Mouse (Mus musculus) spleen, adult 18-20 months (tissue): ENCODE measurements around the gene Slc22a18.
A peak's percentile ranks its signal among the peaks of the same experiment; 100 is the strongest.

Experiments
- DNase-seq, 2 experiments: peaks; one replicate each; pipeline ENCODE4 v3.0.0; 2022; ENCODE audit warnings: mixed read lengths in 2 of 2

The Slc22a18 gene

DNA sequence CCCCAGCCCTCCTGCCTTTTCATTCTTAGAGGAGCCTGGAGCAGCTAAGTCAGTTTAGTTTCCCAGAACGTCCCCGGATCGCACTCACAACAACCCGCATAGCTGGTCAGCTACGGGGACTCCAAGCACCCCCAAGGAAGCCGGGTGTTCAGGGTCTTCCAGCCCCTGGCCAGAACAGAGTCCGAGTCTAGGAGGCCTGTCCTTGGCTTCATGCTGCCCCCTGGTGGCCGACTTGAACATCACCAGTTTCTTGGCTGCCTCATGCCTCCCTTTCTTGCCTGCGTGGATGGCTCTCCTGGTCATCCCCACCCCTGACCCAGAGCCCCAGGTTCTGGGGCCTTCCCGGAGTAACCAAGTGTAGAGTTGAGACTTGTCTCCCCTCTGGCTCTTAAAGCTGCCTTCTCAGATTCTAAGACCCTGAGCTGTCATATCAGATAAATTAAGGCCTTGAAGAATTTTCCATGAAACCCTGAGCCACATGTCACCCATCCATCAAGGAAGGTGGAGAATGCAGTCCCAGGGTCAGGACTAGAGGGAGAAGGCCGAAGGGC is 9.6 kb upstream of the Slc22a18 start:
- DNase-seq = peak; percentile 45 to 76

DNA sequence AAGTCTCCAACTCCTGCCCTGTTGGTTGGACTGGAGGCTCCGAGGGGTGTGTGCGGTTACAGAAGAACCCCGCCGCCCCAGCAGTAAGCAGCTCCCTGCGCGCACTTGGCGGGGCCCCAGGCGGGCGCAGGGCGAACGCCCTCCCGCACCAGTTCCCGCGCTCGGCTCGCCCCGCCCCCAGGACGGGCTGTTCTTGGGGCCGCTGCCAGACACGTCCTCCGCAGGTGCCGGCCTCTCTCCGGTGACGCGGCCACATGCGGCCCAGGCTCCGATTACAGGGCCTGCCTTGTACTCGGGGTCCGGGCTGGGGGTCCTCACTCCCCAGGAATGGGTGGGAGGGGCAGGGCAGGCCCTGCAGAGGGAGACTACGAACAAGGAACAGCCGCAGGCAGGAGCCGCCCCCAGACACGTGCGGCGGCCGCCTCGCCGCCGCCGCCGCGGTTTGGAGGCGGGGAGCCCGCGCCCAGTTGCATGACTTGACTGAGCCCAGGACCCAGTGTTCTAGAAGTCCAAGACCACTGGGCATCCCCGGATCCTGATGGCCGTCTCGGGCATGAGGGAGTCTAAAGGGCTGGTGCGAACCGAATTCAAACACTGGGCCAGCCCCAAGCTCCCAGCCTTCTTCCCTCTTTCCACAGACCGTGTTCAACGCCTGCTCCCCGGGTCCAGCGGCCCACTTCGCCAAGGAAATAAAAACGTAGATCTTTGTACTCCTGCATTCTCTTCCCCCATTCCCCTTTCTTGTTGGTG is 8.6 kb upstream of the Slc22a18 start:
- DNase-seq = peak in 1 of 2 experiments; percentile 21

DNA sequence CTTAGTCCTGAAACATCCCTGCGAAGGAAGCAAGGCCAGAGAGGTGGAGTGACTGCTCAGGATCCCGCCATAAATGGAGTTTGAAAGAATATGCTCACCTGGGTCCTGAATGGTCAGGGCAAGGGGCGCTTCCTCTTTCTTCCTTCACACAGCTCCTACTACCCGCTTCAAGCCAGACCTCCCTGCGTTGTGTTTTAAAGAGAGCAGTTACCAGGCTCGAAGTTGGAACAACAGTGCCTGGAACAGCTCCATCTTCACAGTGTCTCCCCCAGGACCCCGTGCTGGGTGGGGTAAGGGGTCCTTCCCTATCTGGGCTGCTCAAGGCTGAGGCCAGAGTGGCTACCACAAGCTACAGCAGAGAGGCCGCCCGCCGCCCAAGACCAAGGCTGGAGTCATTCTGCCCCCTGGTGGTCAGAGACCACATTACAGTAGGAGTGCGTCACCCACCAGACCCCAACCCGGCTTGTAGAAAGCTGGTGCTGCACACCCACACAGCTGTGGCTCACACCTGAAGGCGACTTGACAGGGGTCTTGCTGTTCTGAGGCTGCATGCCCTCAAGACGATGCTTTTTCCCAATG is 7.3 kb upstream of the Slc22a18 start:
- peak; percentile 32 to 74 for DNase-seq

DNA sequence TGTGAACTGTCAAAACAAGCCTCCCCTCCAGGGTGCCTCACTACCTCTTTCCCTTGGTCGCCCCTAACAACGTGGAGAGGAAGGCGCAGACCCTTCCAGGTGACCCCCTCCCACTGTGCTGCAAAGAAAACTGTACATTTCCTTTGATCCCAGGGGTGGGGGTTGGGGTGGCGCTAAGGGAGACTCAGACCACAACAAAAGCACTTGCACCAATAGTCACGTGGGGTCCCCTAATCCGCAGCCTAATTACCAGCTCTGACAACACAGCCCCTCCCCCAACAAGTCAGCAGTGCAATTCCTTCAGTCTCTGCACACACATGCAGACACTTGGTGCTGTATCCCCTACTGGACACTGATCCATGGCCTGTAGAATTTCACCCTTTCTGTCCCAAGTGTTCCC is 5.8 kb upstream of the Slc22a18 start:
- DNase-seq = no peak

DNA sequence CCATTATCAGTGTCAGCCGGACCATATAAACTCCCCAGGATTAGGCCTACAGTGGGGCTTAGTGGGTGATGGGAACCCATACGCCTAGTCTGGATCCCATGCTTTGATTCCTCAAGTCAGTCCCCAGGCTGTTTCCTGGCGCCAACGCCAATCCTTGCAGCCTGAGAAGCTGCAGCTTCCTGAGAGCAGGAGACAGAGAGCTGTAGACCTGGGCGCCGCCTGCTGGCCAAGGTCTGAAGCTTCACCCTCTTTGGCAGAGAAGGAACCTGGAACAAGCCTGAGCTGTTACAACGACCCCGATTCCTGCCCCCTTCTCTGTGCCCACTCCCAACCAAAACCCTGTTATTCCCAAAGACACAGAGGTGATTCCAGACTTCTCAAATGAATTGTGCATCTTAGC is 3.6 kb upstream of the Slc22a18 start:
- peak; percentile 21 to 65 for DNase-seq

DNA sequence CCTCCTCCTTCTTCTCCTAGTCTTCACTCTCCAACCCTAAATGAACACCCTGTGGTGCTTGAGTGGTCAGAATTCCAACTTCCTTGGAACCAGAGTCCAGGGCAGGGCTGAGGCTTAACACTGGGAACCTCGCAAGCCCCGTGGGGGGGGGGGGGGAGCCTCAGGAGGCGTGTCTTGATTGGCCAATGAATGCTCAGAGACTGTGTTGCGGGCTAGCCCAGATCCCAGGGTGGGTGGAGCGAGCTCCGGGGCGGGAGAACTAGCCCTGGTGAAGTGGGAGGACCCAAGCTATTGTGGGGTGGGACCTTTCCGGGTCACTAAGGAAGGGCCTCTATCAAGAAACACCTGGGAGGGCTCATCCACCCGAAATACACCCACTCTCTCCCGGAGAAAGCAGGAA is 1.3 kb downstream of the Slc22a18 start:
- DNase-seq = no peak

DNA sequence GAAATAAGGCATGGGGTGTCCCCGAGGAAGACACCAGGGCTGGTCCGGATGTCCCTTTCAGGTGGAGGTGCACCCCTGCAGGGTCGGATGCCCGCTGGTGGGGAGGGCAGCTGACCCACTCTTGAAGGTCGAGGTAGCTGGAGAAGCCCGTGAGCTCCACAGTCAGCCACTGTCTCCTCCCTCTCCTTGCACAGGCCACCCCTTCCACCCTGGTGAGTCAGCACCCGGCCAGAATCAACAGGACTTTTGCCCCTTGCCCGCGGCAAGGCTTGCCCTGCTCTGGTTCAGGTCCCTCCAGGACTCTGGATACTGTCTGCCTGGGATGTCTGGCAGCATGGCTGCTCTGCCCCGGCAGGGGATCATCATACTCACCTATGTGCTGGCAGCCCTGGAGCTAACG is 2.3 kb downstream of the Slc22a18 start:
- DNase-seq = no peak

DNA sequence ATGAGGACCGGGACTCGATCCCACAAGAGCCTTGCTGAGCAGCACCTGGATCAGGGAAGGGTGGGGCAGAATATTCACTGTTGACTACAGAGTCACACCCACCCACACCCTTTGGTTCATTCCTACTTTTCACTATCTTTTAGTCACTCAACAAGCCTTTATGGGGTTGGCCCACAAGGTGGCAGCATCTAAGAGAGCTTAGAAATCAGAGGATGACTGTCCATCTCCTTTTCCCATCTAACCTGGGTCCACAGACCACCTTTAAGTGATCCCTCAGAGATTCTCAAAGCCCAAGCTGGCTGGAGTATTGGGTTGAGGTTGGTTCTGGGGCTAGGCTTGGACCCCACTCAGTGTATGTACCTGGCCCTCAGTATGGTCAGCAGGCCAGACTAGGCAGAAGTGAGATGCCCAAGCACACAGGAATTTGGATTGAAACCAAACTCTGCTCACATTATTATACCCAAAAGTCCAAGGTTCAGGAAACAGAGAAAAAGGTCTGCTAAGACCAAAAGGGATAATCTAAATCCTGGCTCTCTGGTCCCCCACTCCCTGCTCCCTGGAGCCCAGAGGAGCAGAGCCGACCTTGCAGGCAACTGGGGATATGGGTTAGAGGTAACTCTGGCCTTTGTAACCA is 3.3 kb downstream of the Slc22a18 start:
- DNase-seq = no peak

DNA sequence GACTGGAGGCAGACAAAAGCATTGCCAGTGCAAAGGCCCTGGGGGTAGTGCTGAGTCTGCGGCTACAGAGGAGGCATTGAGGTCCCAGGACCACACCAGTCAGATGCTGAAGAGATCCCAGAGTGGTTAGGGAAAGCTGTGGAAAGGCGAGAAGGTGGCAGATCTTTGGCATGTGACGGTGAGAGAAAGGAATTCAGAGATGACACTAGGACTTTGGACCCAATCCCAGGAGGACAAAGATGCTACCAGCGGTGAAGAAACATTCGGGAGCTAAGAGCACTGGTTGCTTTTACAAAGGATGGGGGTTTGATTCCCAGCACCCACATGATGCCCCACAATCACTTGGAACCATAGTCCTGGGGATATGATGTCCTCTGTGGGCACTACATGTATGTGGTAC is 4.3 kb downstream of the Slc22a18 start:
- no peak for DNase-seq

DNA sequence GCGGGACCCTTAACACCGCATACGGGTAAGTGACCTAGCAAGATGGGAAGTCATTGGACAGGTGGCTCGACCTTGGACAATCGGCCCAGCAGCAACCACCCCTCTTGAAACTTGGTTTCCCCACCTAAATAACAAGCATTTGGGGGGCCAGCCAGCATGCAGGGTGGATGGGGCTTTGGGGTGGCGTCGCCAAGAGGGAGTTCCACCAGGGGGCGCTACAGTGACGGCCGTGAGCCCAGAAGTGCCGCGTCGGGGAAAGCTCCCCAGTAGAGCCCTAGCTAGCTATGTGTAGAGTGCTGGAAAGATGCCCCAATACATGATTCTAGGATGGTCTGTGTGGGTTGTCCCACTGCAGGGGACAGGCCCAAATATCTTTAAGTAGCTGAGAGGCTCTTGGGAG is 7.0 kb downstream of the Slc22a18 start:
- peak in 1 of 2 experiments; percentile 62 for DNase-seq

DNA sequence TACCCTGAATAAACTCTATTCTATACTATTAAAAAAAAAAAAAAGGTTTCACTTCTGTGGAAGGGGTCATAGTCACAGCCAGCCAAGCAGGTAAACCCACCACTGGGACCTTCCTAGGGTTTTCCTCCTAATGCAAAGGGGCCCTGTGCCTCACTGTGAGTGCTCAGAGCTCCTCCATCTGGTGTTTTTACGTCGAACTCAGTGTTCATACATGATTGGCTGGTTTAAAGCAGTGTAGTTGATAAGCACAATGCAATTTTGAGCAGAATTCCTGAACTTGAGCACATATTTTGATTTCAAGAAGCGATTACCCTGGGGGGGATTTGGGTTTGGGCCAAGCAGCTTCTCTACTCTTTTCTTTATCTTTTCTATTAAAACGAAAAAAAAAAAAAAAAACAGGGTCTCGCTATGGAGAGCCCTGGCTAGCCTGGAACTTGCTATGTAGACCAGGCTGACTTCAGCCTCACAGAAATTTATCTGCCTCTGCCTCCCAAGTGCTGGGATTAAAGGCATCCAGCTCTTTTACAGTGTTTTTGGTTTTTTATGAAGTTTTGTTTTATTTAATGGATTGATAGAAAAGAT is 8.4 kb downstream of the Slc22a18 start:
- no peak for DNase-seq

DNA sequence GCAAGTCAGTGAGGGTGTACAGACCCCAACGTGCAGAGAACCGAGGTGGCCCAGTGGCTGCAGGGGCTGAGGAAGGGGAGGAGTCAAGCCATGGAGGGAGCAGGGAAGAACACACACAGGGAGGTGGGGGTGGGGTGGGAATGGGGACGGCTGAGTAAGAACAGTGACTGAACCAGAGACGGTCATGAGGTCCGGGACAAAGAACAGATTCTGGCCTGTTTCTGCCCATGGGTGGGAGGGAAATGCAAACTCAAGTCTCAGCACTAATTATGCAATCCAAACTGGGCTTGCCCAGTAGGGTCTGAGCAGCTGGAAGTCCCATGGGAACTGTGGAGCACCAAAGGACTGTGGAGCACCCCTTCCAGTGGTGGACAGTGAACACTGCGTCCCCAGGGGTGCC is 9.0 kb downstream of the Slc22a18 start:
- DNase-seq = no peak

DNA sequence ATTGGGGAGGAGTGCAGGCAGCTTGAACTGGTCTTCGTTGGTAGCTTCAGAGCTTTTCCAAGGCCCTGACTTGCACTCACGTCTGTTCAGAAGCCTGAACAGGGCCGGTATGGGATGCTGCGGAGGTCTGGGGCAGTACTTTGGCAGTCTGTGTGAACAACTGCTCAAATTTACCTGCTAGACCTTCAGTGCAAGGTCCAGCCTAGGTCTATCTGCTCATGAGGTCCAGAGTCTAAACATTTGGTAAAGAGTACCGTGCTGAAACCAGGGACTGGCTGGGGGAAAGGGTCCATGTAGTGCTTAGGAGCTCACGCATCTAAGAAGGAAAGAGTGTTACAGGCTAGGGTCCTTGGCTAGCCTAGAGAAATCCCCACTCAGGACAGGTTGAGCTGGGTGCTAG is 16.2 kb downstream of the Slc22a18 start:
- no peak for DNase-seq

DNA sequence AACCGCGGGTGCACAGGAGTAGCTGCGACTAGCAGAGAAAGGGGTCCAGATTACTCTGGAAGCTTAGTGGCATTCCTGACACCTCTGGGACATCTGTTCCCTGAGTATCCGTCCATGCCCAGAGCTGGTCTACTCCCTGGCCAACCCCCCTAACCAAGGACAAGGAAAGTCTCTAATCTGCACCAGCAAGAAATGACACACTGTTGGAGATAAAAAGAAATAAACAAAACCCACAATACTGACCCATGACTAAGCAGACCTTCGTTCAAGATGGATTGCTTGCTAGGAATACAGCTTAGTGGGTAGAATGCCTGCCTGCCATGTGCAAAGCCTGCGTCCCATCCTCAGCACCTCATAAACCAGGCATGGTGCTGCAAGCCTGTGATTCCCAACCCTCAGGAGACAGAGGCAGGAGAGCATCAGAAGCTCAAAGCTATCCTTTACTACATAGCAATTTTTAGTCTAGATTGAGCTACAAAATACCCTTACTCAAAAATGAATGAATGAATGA is 20.1 kb downstream of the Slc22a18 start:
- DNase-seq = no peak

DNA sequence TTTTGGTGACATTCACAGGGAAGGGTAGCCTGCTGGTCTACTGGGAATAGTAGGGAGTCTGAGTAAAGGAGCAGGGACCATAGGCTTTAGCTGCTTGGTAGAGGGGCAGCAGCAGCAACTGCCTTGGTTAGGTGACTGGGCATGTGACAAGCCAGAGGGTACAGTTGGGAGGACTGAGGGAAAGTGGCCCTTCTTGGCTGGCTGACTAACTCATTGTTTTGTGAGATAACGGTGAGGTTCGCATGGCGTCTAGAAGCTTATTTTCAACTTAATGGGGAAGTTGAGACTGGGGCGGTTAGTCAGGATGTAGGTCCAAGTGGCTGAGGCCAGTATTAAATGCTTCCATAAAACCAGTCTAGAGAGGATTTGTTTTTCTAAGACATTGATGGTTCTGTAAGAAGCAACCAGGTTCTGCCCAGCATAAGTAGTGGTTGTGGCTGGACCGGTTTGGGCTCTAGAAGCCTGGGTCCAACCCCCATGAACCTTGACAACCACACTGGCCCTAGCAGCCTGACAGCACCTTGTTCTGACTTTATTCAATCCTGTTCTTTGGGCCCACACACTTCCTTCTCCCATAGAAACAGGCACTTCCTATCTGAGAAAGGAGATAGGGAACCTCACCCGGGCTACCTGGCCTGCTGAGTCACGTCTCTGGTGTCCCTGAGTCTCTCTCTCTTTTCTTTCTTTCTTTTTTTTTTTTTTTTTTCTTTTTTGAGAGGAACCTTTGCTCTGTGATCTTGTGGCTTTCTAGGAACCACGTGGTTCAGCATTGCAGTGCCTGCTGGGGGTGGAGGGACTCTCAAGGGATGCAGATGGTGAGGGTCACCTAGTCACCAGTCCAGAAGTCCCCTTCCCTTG is 21.8 kb downstream of the Slc22a18 start:
- DNase-seq = no peak

DNA sequence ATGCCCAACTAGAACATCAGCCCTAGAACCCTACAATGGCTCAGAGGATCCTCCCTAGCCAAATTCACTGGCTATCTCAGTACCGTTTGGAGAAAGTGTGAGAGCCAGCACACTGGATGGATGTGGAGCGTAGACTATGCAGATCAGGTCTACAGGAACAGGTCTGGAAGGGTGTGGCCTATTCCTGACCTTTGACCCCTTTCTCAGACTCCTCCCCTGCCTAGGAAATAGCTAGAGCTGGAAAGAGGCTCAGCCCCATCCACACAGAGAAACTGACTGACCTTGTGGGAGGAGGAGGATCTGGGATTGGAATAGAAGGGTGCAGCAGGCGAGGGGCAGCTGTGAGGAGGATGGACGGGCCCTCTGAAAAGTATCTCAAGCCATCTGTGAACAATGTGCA is 25.0 kb downstream of the Slc22a18 start:
- no peak for DNase-seq

DNA sequence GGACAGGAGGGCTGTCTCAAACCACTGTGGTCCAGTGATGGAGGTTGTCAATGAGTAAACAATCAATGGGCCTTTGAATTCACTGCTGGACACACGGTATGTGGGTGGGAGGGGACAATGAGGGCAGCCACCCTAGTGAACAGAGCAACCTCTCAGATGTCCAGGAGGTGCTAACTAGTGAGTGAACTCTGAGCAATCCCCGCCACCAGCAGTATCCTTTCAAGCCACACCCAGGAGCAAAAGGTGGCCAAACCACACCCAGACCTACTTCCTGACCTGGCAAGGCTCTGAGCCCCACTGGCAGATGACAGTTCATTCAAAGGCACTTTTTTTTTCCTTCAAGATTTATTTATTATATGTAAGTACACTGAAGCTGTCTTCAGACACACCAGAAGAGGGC is 27.4 kb downstream of the Slc22a18 start:
- no peak for DNase-seq

DNA sequence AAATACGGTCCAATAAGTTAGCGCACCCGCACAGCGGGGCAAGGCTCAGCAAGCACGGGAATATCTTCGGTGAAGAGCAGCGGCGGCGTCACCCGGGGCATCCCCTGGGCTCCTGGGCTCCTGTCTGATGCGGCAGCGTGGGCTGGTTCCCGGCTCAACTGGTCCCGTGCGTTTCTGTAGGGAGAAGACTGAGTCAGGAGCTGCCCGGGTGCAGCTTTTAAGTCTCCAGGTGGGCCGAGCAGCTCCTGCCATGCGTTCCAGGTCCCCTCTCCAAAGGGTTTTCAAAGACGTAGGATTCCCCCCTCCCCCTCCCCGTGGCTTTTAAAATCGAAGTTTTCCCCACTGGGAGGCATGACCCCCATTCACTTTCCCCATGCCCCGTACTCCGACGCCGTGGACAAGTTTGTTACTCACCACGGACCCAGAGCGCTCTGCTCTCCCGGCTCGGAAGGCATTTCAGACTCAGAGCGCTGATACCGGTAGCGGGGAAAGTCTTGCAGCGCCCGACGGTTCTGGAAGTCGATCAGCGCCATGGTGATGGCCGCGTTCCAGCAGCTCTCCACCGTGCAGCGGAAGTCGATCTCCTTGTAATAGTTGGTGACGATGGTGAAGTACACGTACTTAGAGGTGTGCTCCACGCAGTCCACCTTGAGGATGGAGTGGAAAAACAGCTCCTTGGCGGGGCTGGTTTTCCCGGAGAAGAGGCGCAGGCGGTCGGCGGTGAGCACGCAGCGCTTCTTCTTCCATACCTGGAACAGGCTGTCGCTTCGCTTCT is 28.3 kb downstream of the Slc22a18 start:
- DNase-seq = peak in 1 of 2 experiments; percentile 16

DNA sequence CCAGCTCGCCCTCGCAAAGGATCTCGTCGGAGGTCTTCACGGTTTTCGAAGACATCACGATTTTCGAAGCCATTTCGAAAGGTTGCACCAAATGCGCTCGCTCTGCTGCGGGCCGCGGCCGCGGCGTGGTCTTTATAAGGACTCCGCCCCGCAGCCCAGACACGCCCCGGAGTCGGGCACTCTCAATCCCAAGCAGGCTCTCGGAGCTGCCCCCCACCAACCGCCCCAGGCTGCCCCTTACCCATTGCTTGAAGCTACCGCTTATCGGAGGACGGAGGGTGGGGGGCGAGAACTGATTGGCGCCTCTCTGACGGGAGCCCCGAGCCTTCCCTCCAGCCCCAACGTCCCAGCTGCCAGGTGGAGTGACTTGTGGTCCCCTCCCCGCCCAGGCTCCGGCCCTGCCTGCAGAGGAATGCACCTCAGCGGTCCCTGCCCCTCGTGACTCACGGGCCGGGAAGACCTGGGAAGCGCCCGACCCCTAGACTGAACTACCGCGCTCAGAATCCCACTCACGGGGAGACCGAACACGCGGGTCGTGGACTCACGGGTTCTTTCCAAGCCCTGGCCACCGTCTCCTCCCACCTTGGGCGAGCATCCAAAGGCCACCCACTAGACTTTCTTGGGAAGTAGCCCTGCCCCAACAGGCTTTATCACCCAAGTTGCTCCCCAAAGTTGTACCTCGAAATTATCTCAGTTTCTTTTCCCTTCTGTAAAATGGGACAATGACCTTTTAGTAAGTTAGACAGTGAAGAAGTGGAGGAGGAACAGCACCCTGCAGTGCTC is 29.1 kb downstream of the Slc22a18 start, which contains the start of gene Phlda2:
TSS of gene Phlda2 (minus strand) at position 733 of the 783 bp plus-strand sequence.
- DNase-seq = peak in 1 of 2 experiments; percentile 5

DNA sequence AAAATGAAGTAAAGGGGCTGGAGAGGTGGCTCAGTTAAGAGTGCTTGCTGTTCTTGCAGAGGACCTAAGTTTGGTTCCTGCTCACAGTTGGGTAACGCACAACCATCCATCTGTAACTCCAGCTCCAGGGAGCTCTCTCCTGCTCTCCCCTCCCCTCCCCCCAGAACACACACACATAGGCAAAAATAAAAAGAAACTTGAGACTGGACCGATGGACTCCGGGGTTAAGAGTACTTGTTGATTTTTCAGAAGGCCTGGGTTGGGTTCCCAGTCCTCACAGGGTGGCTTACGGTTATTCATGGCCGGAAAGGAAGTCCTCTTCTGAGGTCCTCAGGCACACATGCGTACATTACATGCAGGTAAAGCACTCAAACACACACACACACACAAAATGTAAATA is 30.4 kb downstream of the Slc22a18 start:
- no peak for DNase-seq

DNA sequence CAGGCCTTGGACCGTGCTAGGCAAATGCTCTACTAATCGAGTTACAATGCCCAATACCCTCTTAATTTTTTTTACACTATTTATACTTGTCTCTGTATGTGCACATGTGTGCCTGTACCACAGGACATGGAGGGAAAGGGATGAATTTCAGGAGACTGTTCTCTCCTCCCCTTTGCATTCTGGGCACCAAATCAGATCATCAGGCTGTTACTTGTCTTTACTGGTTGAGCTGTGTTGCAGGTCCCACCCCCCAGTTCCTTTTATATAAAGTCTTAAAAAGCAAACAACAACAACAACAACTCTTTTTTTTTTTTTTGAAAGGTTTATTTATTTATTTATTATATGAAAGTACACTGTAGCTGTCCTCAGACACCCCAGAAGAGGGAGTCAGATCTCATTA is 31.9 kb downstream of the Slc22a18 start:
- DNase-seq = no peak
